Mouse (Mus musculus) lung, postnatal 36 days (tissue): ENCODE results near the gene 1700012B07Rik.

Source experiments
- DNase-seq: peaks from one replicate; pipeline ENCODE4 v3.0.0; 2022; ENCODE audit warnings: mixed read lengths

Gene 1700012B07Rik

DNA sequence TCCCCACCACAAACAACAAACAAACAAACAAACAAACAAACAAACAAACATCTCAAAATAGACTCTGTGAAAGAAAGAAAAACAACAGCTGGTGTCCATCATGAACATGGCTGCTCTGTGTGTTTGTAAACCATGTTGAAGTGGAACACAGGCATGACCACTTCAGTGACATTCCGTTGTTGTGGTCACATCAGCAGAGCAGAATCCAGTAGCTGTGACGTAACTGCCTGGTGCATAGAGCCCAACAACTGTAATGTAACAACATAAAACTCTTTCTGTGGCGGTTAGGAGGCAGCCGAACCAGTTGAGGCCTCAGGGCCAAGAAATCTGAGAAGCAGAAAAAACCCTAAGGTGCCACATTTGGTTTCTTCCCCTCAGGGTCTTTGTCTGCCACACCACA, 17.8 kb upstream of the 1700012B07Rik start:
- DNase-seq, result peak; percentile 33

DNA sequence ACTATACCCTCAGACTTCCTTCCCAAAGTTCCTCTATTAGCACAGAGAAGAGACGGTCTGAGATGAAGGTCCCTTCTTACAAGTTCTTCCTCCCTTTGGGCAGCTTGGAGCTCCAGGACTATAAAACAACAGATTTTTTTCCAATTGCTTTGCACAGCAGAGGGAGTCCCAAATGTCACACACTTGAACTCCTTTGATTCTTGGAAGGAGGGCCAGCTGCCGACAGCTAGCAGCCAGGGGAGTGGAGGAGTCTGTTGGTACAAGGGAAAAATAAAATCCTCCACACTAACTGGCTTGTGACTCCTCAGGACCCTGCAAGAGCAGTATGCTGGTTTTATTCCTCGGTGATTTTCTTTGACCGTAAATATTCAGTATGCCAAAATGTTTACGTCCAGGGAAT, 16.6 kb upstream of the 1700012B07Rik start:
- no peak for DNase-seq

DNA sequence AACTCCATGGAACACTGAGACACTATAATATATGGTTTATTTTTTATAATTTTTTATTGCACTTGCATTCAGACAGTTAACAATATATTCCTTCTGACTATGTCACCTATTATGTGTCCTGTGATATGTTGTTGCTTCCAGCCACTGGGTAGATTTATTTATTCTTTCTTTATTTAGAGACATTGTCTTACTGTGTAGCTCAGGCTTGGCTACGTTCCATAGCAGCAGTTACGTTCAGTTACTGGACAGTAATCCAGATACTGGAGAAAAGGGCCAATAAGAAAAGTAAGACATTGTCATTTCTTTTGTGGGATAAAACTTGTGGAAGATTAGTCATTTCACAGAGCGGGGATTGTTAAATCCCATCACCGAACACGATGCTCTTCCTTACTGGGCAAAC, 2.5 kb upstream of the 1700012B07Rik start:
- DNase-seq, result no peak

DNA sequence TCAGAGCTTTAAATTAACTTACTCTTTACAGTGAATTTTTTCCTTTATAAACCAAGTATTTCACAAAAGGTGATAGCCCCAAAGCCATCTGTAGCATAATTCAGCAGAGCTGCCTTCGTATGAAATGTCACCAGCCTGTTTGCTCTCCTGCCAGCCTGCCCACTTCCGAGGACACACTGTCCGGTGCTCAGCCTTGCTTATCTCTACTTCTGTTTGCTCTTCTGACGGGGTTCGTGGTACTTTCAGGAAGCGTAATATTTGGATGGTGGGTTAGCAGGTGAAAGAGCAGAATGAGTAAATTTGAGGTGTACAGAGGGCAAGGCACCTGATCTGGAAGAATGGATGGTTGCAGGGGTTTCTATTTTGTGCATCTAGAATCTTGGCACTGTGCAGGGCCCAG, 5.6 kb downstream of the 1700012B07Rik start:
- DNase-seq, result no peak

DNA sequence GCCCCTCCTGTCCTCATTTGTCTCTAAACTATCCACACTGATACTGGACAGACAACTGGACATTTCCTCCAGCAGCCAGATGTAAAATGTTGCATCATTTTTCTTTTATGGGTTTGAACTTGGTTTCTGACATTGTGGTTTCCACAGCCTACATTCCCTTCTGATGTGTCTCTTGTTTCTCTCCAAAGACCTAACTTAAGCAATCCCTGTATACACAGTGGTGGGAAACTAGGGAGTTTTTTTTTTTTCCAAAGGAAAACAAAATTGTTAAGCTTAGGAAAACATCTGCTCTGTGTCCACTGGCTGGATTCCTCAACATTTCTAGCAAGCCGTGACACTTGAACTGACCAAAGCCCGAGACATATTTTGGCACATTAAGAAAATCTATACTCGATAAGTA, 10.4 kb downstream of the 1700012B07Rik start:
- peak; percentile 38 for DNase-seq

DNA sequence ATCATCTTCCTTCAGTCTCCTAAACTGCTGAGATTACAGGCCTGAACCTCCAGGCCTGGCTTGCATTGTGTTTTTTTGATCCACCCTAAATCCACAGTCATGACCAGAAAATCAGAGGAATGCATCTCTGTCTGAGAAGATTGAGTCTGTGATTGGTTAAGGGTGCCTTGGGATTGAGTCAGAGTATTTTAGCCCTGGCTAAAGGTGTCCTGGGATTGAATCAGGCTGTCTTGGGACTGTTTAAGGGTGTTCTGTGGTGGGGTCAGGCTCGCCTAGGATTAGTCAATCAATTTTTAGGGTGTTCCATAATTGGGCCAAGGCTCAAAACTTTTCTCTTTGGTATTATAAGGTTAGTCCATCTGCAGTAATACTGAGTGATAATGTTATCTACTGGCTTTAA, 10.9 kb downstream of the 1700012B07Rik start:
- peak; percentile 70 for DNase-seq

DNA sequence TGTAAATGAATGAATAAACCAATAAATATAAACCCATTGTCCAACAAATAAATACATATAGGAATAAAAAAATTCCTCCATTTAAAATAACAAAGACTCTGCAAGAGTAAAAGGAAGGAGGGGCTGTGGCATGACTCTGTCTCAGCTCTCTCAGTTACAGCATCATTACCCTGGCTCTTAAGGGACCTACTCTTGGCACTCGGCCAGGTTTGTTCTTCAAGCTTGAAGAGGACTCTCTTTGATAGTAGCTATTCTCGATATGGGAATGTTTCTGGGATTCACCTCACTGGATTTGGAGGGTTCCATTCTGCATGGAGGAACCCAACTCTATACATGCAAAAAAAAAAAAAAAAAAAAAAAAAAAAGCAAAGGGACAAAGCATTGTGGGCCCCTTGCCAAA, 16.1 kb downstream of the 1700012B07Rik start:
- DNase-seq, result no peak

DNA sequence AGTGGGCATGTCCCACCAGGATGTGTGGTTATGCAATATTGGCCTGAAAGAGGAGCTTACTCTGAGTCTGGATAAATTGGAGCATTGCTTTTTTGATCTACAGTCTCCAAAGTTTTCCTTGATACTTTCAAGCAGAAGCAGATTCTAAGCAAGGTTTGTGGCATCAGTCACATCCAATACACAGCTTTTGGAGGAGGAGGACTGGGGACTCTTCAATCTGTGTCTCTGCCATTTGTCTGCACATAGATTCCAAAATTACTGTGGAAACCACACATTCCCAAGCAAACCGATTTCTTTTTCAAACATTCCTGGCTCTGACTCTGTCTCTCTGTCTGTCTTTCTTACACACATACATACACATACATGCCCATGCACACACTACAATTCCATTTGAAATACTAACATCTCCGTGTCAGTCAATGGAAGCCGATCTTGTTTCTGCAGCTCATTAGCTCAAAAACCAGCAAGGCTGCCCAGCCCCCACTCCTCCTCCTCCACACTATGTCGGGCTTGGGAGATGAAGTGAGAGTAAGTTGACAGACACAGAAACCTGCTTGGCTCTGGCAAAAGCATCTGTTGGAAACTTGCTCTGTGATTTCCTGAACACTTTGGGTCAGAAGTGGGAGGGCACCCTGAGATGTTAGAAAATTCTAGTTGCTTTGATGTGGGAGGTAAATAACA, 18.5 kb downstream of the 1700012B07Rik start:
- peak; percentile 20 for DNase-seq

DNA sequence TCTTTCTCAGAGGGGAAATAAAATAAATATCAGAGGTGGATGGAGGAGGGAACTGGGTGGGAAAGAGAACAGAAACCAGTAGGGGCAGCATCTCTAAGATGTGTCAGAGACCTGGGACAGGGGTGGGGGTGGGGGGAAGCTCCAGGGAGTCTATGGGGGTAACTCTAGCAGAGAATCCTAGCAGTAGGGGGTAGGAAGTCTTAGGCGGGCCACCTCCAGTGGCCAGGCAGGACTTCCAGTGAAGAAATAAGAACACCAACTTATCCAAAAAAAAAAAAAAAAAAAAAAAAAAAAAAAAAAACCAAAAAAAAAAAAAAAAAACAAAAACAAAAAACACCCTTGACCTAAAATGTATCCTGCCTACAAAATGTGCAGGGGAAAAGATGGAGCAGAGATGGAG, 26.3 kb downstream of the 1700012B07Rik start:
- DNase-seq, result no peak

DNA sequence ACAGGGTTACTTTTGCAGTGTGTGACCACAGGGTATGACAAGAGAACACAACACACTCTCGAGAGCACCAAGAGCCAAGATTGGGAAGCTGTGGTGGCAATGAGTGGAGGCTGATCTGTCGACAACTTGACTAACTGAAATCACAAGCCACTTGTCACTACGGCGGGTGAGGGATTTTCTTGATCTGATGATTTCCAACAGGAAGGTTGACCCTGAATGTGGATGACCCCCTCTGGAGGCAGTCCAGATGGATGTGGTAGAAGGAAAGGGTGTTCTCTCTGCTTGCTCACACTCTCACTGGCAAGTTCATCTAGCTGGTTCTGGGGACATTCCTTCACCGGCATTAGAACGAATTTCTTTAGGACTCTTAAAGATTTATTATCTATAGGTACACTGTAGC, 30.3 kb downstream of the 1700012B07Rik start:
- peak; percentile 43 for DNase-seq

DNA sequence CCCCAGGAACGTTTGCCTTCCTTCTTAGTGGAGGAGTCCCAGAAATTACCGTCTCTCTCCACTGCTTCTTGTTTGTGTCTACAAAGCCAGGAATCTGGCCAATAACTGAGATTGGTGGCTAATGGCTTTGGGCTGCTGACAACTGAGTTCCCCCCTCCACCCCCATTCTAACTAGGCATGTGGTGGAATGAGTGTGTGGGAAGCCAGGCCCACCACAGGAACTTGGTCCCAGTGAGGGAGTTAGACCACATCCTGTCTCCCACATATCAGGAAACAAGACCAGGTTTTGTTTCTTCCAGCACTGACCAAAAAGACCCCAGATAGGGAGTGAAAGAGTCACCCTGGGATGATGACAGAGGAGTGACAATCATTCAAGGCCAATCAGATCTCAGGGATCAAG, 32.3 kb downstream of the 1700012B07Rik start:
- no peak for DNase-seq

DNA sequence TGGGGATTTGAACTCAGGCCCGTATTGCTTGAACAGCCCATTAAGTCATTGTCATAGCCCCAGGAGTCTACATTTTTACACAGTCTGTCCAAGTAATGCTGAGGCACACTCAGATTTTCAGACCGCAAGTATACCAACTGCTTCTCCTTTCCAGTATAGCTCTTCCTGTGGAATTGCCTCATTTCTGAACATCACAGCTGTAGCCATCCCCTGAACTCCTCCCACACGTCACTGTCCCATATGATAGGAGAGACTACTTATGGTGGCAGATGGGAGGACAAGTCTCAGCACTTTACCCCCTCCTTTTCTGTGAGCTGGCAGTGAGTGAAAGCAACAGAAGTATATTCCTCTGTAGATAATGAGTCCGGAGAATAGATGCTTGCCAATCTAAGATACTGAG, 34.3 kb downstream of the 1700012B07Rik start:
- DNase-seq, result no peak

DNA sequence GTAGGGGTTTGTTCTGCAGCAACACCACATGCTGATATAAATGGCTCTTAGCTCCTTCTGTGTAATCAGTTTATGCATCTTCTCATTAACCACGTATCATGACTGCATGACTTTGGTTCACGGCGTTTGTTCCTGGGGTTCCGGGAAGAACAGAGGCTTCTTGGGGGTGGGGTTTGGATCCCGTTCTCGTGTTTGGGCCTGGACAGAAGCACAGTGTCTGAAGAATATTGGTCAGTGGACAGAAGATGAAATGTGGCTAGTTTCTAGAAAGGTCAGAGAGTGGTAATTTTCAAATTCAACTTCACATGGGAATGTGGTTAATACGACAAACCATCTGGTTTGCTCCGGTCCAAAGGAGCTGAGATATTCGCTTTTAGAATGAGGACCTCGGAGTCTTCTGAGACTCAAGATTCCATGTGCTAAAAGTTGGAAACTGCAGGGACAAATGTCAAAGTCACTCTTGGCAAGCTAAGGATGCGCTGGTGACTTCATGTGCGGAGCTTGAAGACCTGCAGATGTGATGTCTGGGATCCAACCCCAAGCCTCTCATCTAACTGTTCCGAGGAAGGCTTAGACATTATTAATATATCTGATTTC, 35.3 kb downstream of the 1700012B07Rik start:
- DNase-seq, result peak; percentile 62

DNA sequence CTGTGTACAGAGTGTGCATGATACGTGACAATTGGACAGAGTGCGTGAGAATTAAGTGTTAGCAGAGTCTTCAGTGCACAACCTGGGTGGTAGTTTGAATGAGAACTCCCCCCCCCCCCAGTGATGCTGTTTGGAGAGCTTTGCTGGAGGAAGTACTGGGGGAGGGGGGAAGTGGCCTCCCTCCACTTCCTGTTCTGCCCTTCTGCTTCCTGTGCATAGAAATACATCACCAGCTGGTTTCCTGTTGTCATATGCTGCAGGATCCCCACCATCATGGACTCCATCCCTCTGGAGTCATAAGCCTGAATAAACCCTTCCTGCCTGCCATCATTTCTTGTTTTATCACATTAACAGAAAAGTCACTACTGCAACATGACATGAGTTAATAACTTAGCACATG, 35.9 kb downstream of the 1700012B07Rik start:
- DNase-seq, result no peak

DNA sequence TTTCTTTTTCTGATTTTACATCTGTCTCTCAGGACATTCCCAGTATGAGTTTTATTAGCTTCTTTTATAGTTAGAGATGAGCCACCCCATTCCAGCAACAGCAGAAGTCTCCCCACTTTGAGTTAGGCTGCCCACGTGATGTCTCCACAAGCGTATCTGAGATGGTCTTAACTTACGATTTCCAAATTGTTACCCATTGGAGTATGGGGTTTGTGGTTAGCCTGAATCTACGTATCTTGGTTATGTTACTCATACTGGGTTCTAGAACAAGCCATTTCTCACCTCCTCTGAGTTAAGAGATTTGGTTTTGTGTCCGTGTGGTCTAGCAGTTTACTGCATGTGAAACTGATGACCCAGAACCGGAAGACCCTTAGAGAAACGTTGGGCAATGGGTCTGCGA, 37.6 kb downstream of the 1700012B07Rik start:
- no peak for DNase-seq

DNA sequence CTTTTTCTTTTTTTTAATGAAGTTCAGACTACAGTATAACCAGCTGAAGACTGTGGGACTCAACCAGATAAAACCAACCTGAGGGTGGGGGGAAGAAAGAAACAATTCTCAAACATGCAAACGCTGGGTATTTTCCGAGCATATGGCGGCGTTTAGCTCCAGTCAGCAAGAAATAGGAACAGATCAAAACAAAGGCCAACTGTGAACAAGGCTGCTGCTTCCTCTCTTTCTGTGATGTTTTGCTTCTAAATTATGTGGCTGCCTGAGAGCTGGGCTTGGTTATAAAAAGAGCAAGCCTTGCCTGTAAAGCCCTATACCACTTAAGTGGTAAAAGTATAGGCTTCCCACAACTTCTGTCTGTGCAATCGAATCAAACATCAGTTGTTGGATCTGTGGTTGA, 42.5 kb downstream of the 1700012B07Rik start:
- no peak for DNase-seq

DNA sequence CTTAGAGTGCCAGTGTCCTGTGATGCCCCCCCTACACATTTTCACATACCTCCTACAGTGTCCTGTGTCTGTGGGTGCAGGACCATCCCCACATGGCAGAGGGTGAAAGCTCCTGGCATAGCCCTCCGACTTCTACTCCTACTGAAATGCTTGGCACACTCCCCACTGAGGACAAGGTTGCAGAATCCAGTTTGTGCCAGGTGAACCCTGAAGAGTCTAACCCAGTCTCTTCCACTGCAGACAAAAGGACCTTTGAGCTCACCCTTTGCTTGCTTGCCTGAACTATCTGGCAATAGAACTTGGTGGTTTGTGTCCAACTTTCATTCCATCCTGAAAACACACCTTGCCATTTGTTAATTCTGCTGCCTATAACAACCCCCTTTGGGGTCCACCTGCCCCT, 56.5 kb downstream of the 1700012B07Rik start:
- DNase-seq, result no peak

DNA sequence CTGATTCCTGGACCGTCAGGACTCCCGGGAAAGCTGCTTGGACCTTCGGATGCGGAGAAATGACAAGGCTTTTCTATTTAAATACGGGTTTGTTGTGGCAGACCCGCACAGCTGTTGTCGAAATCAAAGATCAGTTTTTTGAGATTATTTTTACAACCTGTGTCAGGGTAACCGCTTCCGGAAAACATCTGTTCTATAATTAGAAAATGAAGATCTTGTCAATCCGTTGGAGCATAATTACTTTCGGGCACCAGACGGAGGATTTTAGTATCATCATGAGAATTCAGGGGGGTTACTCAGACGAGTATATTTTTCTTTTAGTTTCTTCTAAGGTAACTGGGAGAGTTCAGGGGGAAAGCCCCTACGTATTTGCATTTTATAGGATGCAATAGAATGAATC, 57.7 kb downstream of the 1700012B07Rik start:
- no peak for DNase-seq

DNA sequence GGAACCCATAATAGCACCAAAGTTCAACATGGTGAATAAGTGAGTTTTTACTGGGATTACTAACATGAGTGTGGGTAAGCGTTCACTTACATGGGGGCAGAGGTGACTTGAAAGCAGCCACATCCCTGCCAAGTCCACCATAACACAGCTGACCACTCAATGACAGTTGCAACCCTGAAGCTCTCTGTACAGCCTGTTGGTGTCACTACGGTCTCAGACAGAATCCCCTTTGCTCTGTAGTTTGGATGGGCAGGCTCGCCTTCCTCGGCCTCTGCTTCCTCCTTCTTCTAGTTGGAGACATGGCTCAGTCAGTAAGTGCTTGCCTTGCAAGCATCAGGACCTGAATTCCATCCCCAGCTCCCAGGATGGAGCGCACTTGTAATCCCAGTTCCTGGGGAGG, 58.8 kb downstream of the 1700012B07Rik start:
- DNase-seq, result no peak

DNA sequence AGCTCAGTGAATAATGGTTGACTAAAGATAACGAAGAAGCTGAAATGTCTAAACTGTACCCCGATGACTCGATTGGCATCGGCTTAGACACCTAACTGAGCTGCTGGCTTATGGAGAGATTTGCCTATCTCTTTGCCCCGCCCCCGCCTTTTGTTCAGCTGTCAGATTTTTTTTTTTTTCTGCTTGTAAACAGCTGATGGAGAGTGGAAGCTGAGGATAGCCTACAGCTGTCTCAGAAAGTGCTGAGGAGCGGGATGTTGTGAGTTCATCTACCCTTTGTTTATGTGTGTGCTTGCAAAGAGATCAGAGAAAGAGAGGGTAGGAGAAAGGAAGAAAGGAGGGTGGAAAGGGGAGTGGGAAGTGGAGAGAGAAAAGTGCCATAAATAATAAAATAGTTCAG, 67.8 kb downstream of the 1700012B07Rik start:
- no peak for DNase-seq

DNA sequence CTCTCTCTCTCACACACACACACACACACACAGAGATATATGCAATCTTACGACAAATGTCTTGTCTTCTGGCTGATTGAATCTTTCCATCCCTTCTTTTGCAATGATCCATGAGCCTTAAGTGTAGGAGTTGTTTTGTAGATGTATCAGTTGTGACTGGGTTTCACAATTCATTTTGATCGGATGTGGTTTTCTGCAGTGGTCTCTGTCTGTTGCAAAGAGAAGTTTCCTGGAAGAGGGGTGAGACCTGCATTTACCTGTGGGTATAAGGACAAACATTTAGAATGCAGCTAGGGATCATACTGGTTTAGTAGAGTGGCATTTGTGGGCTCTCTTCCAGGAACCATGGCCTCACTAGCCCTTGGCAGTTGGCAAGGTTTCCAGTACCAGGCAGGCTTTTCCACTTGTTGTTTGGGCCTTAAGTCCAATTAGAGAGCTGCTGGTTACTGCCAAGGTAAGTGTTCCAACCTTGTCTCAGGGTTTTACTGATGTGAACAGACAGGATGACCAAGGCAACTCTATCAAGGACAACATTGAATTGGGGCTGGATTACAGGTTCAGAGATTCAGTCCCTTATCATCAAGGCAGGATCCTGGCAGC, 69.1 kb downstream of the 1700012B07Rik start:
- DNase-seq, result peak; percentile 42

DNA sequence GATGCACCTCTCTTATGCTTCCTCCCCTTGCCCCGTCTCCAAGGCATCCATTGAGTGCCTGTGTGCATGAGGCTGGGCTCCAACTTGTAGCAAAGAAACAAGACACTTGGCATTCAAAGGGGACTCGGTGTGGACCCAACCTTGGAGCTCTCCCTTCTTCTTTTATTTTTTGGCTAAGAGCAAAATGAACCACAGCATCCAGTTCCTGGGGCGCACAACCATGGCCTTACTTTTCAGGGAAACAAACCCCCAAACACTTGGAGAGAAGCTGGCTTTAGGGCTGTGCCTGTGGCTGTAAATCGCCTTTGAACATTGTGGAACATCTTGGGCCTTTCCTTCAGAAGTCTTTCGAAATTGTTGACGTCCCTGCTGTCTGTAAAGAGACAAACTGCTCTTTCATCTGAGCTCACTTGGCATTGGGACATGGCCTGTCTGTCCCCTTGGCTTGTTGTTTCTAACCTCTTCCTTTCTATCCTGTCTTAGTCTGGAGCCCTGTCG, 73.7 kb downstream of the 1700012B07Rik start:
- peak; percentile 60 for DNase-seq

DNA sequence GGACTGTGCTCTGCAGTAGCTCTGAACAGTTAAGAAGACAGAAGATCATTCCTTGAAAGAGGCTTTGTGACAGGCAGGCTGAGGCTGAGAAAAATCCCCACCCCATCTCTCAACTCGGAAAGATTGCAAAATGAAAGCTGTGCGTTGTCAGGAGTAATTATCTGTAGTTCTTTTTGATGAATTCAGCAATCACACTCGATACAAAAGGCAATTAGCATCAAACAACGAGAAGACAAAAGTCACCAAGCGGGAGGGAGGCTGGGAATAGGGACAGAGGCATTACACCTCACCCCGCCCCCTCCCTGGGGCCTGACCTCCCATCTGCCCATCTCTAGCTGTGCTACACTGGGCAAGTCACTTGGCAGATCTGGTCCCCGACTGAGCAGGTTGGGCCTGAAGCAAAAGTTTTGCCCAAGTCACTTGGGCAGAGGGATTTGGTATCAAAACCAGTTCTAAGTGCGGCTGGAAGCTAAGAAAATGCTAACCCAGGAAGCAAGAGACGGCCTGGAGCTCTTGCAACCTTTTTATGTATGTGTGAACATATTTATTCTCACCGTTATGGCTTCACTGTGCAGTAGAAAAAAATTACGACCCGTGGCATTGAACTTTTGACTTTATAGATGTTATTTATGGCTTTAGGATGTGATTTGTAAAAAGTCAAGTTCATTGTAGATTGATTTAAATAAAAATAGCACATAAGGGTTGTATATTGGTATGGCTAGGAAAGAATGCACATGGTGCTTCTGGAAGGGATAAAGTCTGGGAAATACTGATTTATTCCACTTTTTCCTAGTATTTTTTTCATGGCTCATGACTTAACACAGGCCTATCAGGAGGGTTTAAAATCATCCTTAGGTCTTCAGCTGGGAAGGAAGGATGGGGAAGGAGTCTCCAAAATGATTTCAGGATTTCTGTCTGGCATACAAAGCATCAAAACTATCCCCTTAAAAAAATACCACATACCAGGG, 75.9 kb downstream of the 1700012B07Rik start:
- DNase-seq, result no peak
